Mouse (Mus musculus): ENCODE measurements at regions not wholly inside any gene's neighbourhood (a gene's known extent, or its start where the extent isn't known, plus 50 kb on each side); places are given as distances from the start of the nearest gene placed in this dataset.

GRCm38 (mm10) chr12:13054611-13055010 is 112.9 kb upstream of the Mycn start:
- no peaks in the 10 kb centered on the region; a peak in 1 of 4 replicates for H3K27me3 ChIP-seq (ENCODE audit: control insufficient read depth in 1 of 2, insufficient read depth in 2 of 2, low read length in 2 of 2)
- no peak overlapping the region for H3K4me3 ChIP-seq (ENCODE audit: control insufficient read depth in 1 of 2, insufficient read depth in 1 of 2, low read depth in 2 of 2, low read length in 2 of 2)
- H3K36me3 ChIP-seq (ENCODE audit: control insufficient read depth in 1 of 2, insufficient read depth in 2 of 2, low read length in 2 of 2), result no peaks in the 10 kb centered on the region
- H3K79me2 ChIP-seq (ENCODE audit: control insufficient read depth, insufficient read depth, low read length, poor library complexity), result no peaks in the 10 kb centered on the region
- no peak overlapping the region for H3K27ac ChIP-seq (ENCODE audit: control insufficient read depth, low read depth, low read length)
- no peaks in the 10 kb centered on the region for H3K4me1 ChIP-seq (ENCODE audit: control insufficient read depth in 1 of 2, insufficient read depth in 2 of 2, low read length in 2 of 2)
- no peaks in the 10 kb centered on the region for H3K9me3 ChIP-seq (replicated peaks; ENCODE audit: insufficient read depth, low read length)
- no peak overlapping the region for H3K9ac ChIP-seq (ENCODE audit: control insufficient read depth, low read depth, low read length, poor library complexity, severe bottlenecking)
- no peak for DNase-seq (ENCODE audit: low read depth, low spot score)
- TF ChIP-seq NELFE (IDR thresholded peaks at IDR 0.05; ENCODE audit: low read depth, low read length) (no peak), CHD1 (IDR thresholded peaks at IDR 0.05; ENCODE audit: low read depth, low read length) (no peak), MAZ (IDR thresholded peaks at IDR 0.05; ENCODE audit: low read depth, low read length) (no peak), GABPA (IDR thresholded peaks at IDR 0.05; ENCODE audit: low read depth, low read length) (no peak), ZC3H11A (IDR thresholded peaks at IDR 0.05; ENCODE audit: low read depth, low read length) (no peak), JUND (IDR thresholded peaks at IDR 0.05; ENCODE audit: low read depth, low read length) (no peak), HCFC1 (IDR thresholded peaks at IDR 0.05; ENCODE audit: low read depth, low read length) (no peak), POLR2A (IDR thresholded peaks at IDR 0.05; ENCODE audit: control insufficient read depth in 1 of 2, insufficient read depth in 1 of 2, low read depth in 1 of 2, low read length in 2 of 2, poor library complexity in 1 of 2) (no peak), GATA1 (IDR thresholded peaks at IDR 0.05; ENCODE audit: low read depth, low read length) (no peak), CHD2 (IDR thresholded peaks at IDR 0.05; ENCODE audit: low read length) (no peak), ELF1 (IDR thresholded peaks at IDR 0.05; ENCODE audit: low read depth, low read length) (no peak), POLR2AphosphoS5 (IDR thresholded peaks at IDR 0.05; ENCODE audit: borderline replicate concordance, low read depth, low read length) (no peak), MAX (IDR thresholded peaks at IDR 0.05; ENCODE audit: low read length) (no peak), EP300 (IDR thresholded peaks at IDR 0.05; ENCODE audit: low read depth in 1 of 2, low read length in 2 of 2) (no peak), ZMIZ1 (IDR thresholded peaks at IDR 0.05; ENCODE audit: low read depth, low read length) (no peak), ZNF384 (IDR thresholded peaks at IDR 0.05; ENCODE audit: low read depth, low read length) (no peak), SIN3A (IDR thresholded peaks at IDR 0.05; ENCODE audit: low read length) (no peak)

DNA sequence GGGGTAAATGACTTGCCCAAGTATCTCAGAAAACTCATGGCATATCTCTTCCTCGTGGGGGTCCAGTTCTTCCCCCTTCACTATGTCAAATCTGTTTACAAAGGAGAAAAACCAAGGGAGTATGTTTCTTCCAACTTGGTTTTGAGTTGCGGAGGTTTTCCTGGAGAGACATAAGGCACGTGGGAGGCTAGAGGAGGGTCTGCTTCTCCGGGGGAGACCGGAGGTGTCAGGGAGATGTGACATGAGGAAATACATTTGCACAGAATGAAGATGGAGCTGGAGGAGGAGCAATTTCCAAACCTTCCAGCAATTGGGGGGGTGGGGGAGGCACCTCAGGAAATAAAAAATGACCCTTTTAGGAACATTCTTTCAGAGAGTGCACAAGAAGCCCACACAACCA is 112.0 kb upstream of the Mycn start:
- Histone ChIP-seq H3K36me3 (ENCODE audit: control insufficient read depth in 1 of 2, insufficient read depth in 2 of 2, low read length in 2 of 2) (no peaks in the 10 kb centered on the region), H3K9ac (ENCODE audit: control insufficient read depth, low read depth, low read length, poor library complexity, severe bottlenecking) (no peak overlapping the region), H3K27me3 (ENCODE audit: control insufficient read depth in 1 of 2, insufficient read depth in 2 of 2, low read length in 2 of 2) (no peaks in the 10 kb centered on the region; a peak in 1 of 4 replicates), H3K4me3 (ENCODE audit: control insufficient read depth in 1 of 2, insufficient read depth in 1 of 2, low read depth in 2 of 2, low read length in 2 of 2) (no peak overlapping the region), H3K79me2 (ENCODE audit: control insufficient read depth, insufficient read depth, low read length, poor library complexity) (no peaks in the 10 kb centered on the region), H3K27ac (ENCODE audit: control insufficient read depth, low read depth, low read length) (no peak overlapping the region), H3K9me3 (replicated peaks; ENCODE audit: insufficient read depth, low read length) (no peaks in the 10 kb centered on the region), H3K4me1 (ENCODE audit: control insufficient read depth in 1 of 2, insufficient read depth in 2 of 2, low read length in 2 of 2) (no peaks in the 10 kb centered on the region)
- no peak for DNase-seq (ENCODE audit: low read depth, low spot score)
- TF ChIP-seq MYB (IDR thresholded peaks at IDR 0.05; ENCODE audit: low read depth, low read length) (no peak), MAFK (IDR thresholded peaks at IDR 0.05; ENCODE audit: borderline replicate concordance, low read depth, low read length) (no peak), POLR2A (IDR thresholded peaks at IDR 0.05; ENCODE audit: control insufficient read depth in 1 of 2, insufficient read depth in 1 of 2, low read depth in 1 of 2, low read length in 2 of 2, poor library complexity in 1 of 2) (no peak), ELF1 (IDR thresholded peaks at IDR 0.05; ENCODE audit: low read depth, low read length) (no peak), BHLHE40 (IDR thresholded peaks at IDR 0.05; ENCODE audit: borderline replicate concordance, low read depth, low read length) (no peak), TBP (IDR thresholded peaks at IDR 0.05; ENCODE audit: low read depth, low read length) (no peak), USF2 (IDR thresholded peaks at IDR 0.05; ENCODE audit: borderline replicate concordance in 1 of 2, insufficient read depth in 1 of 2, low read depth in 1 of 2, low read length in 2 of 2) (no peak), MEF2A (IDR thresholded peaks at IDR 0.05; ENCODE audit: extremely low read depth, insufficient replicate concordance, low read depth, low read length, poor library complexity, severe bottlenecking) (no peak), ZKSCAN1 (IDR thresholded peaks at IDR 0.05; ENCODE audit: low read depth, low read length) (no peak), ZMIZ1 (IDR thresholded peaks at IDR 0.05; ENCODE audit: low read depth, low read length) (no peak), CHD2 (IDR thresholded peaks at IDR 0.05; ENCODE audit: low read length) (no peak), SIN3A (IDR thresholded peaks at IDR 0.05; ENCODE audit: low read length) (no peak), NELFE (IDR thresholded peaks at IDR 0.05; ENCODE audit: low read depth, low read length) (no peak), MAZ (IDR thresholded peaks at IDR 0.05; ENCODE audit: low read depth, low read length) (no peak), ETS1 (IDR thresholded peaks at IDR 0.05; ENCODE audit: low read depth, low read length) (no peak)

Data from MEL (cell line).